Mouse (Mus musculus) splenic B cell, adult 2 months (primary cell): Measurements from ENCODE around the gene Ncor2.

ENCODE experiments used
- DNase-seq: peaks from one replicate; pipeline ENCODE4 v3.0.0-alpha.2; 2011; ENCODE audit warnings: low read depth, low spot score
- H3K27me3 ChIP-seq: 2 replicates; pipeline ENCODE4 v1.6.1; 2012; ENCODE audit warnings: mild to moderate bottlenecking, low read length, moderate library complexity, mixed read lengths; ENCODE audit not compliant: control insufficient read depth, poor library complexity, insufficient read depth, severe bottlenecking
- H3K36me3 ChIP-seq: 2 replicates; pipeline ENCODE4 v1.6.1; 2012; ENCODE audit warnings: mild to moderate bottlenecking, low read length, moderate library complexity, mixed read lengths; ENCODE audit not compliant: control insufficient read depth, poor library complexity, insufficient read depth, severe bottlenecking

Gene Ncor2

DNA sequence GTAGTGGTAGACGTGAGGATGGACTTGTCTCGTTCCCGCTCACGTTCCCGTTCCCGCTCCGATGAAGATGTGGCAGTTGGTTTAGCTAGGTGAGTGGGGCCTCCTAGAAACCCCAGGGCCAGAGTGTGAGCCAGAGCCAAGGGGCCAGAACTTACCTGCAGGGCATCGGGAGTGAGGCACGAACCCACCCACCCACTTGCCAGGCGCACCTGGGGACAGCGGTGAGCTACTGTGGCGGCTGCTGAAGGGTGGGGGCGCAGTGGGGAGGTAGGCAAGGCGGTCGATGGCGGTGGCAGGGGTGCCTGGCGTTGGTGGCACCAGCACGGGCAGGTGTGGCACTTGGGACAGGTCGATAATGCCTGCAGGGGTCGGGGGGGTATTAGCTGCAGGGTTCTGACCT lies 150.1 kb downstream of the Ncor2 start:
- no peak for DNase-seq
- H3K36me3 ChIP-seq = peaks cover 16% of the 10 kb centered on the region
- H3K27me3 ChIP-seq = no peaks in the 10 kb centered on the region

DNA sequence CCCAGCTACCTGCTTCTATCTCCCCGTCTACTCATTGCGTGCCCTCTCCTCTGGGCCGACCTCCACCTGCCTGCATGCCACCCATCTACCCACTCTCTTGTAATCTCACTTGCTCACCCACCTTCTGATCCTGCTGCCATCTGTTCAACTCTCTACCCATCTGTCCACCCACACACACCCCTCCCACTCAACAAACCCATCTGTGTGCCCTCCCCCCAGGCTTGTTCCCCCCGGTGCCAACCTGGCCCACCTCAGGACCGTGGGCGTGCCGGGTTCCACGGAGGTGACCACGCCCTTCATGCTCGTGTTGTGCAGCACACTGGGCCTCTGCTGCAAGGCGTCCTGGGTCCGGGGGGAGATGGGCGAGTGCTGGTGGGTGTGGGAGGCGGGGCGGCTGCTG lies 150.6 kb downstream of the Ncor2 start:
- DNase-seq = no peak
- Histone ChIP-seq H3K36me3 (peaks cover 14% of the 10 kb centered on the region), H3K27me3 (no peaks in the 10 kb centered on the region)

DNA sequence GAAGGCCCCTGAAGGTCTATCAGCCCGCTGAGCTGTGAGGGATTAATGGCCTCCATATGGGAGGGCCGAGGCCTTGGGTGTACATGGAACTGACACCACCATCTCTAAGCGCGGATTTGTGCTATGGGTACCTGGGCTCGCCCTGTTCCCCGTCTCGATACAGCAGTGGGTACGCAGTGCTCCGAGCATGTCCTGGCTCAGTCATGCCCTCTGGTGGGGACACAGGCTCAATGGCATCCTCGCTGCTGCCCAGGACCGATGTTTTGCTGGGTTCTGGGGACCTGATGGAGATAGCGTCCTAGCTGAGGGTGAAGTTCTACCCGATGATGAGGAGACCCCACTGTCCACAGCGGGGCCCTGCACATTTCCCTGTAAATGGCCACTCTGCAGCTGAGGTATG lies 155.0 kb downstream of the Ncor2 start:
- peak; percentile 20 for DNase-seq

DNA sequence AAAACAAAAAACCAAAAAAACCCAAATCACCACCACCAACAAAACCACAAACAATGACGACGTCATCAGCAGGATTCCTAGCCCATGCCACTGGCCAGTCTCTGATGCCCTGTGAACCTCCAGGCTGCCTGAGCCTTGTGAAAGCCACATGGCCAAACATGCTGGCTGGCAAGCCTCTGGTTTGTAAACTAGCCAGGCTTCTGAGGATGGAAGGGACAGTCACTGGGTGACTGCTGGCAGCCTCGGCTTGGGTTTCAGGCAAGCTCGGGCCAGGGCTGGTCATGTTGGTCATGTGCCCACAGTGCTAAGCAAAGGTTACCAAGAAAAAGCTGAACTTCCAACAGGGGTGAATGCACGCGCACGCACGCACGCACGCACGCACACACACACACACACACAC lies 157.7 kb downstream of the Ncor2 start:
- DNase-seq = no peak
- Histone ChIP-seq H3K27me3 (no peaks in the 10 kb centered on the region), H3K36me3 (peaks cover 9% of the 10 kb centered on the region)

More for the DNA sequence above, 155.0 kb downstream of the Ncor2 start:
- Histone ChIP-seq H3K27me3 (no peaks in the 10 kb centered on the region), H3K36me3 (peaks cover 17% of the 10 kb centered on the region)

DNA sequence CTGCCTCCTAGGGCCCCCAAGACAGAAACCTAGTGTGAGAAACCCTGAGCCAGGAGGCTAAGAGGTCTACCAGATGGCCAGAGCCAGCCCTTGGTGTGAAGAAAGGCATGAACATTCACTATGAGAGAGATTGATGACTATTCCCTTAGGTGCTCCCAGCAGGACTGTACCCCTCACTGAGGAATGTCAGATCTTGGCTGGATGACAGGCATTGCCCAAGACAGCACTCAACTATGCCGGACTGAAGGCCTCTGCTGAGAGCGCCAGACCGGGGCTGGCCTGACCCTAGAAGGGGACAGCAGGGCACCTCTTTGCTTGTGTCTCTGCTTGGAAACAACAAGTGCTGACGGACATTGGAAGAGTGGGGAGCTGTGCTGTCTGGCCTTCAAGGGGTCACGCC lies 159.9 kb downstream of the Ncor2 start:
- Histone ChIP-seq H3K27me3 (no peaks in the 10 kb centered on the region), H3K36me3 (peaks cover 5% of the 10 kb centered on the region)
- no peak for DNase-seq

DNA sequence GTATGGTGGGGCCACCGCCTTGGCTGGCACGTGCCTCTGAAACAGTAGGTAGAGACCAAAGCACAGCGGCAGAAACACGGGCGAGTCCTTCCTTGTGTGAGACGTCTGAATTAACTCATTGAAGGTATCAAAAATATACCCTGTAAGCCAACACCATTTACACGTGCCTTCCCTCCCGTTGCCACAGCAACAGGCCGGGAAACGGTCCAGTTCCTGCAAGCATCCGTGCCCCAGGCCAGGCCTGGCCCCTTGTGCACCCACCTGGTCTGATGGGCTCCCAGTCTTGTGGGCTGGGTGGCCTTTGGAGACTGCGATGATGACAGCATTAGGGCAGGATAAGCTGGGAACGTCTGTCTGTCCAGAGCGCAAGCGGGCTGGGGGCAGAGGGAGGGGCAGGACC lies 161.7 kb downstream of the Ncor2 start:
- peaks cover 5% of the 10 kb centered on the region for H3K36me3 ChIP-seq
- no peaks in the 10 kb centered on the region for H3K27me3 ChIP-seq
- no peak for DNase-seq

DNA sequence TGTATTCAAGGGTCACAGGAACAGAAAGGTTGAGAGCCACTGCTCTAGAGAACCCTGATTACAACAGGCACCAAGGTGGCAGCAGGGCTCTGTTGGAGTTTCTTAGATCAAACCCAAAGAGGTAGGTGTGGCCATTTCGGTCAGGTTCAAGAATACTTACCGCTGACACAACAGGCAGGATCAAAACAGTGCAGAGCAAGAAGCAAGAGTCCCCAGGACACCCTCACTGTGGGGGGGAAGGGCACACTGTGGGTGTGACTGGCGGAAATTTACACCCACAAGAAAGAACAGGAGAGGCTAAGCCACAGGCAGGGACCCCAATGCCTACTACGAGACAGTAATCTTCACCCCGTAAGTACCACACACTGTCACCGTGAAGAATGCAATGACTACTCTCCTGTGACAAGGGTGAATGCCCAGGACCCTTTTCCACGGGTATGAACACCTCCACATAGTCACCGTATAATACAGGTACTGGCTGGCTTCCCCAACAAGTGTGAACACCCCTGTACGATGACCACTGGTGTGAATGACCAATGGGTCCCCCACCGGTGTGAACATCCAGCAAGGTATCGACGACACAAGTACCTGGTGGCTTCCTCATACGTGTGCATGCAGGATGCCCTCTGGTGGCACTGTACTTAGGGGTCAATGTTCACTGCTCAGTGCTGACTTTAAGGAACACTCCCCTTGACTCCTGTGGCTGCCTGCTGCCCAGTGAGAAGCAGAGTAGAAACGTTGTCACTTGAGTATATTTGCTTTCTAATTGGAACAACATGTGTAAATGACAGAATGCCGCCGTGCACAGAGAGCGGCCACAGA lies 162.4 kb downstream of the Ncor2 start:
- DNase-seq = no peak
- Histone ChIP-seq H3K27me3 (no peaks in the 10 kb centered on the region), H3K36me3 (peaks cover 5% of the 10 kb centered on the region)

DNA sequence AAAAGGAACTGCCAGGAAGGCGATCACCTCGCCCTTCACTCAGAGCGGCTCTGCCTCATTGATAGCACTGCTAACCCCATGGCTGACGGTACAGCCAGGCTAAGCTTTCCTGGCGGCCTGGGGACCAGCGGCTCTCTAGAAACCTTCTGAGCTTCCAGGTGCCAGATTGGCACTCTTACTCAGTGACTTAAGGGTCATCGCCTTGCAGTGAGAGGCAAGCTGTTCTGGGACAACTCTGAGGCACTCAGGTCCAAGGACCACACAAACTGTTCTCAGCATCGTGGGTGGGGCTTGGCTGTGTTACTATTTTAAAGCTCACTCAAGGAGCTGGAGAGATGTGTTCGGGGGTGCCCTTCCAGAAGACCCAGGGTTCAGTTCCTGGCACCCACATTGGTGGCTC lies 163.4 kb downstream of the Ncor2 start:
- no peaks in the 10 kb centered on the region for H3K27me3 ChIP-seq
- no peak for DNase-seq
- H3K36me3 ChIP-seq = peaks cover 2% of the 10 kb centered on the region; the same call in 1 of the 2 replicates

DNA sequence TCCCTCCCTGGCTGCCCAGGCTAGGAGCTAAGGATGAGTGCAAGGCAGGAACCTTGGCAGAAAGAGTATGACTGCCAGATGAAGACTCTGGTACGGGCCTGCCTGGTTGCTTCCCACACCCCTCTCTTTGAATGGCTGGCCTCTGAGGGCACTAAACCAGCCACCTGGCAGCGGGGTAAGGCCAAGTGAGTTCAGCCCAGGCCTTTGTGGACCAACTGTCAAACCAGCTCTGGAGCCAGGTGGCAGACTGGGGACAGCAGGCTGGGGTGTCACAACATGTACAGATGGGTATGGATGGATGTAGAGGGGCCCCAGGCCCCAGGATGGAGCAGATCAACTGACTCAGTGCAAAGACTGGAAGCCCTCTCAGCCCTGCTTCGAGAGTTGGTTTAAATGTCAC lies 164.0 kb downstream of the Ncor2 start:
- no peak for DNase-seq
- Histone ChIP-seq H3K27me3 (no peaks in the 10 kb centered on the region), H3K36me3 (peaks cover 2% of the 10 kb centered on the region; the same call in 1 of the 2 replicates)

DNA sequence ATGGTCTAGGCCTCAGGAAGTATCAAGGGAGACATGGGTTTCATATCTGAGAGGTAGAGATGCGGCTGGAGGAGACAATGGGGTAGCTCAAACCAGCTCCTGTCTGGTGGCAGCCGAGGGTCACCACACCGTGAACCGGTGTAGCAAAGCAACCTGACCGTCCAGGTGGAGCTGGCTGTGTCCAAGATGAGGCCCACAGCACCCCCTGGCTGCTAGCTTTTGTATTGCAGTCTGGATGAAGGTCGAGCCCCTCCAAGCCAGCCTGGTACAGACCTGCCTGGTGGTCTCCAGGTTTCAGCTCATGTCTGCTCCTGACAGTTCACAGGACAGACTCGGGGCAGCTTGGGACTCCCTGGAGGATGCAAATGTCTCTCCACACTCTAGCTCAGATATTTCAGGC lies 164.5 kb downstream of the Ncor2 start:
- Histone ChIP-seq H3K36me3 (no peaks in the 10 kb centered on the region; the same call in 1 of the 2 replicates), H3K27me3 (no peaks in the 10 kb centered on the region)
- DNase-seq = peak; percentile 65

DNA sequence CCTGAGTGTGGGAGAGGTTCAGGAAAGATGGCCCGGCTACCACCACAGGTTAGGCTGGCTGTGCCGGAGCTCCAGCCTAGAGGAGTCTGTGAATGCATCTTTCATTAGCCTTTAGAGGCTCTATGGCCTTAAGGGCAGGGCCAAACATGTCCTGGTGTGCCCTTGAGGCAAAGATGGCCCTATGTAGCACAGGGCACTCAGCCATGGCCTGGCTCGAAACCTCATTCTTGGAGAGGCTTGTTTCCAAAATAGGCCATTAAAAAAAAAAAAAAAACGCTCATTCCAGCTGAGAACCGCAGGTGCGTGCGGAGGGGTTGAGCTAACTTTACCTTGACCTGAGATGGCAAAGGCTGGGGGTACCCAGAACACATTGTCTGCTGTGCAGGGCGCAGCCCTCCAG lies 167.4 kb downstream of the Ncor2 start:
- Histone ChIP-seq H3K36me3 (no peaks in the 10 kb centered on the region), H3K27me3 (no peaks in the 10 kb centered on the region)
- no peak for DNase-seq

DNA sequence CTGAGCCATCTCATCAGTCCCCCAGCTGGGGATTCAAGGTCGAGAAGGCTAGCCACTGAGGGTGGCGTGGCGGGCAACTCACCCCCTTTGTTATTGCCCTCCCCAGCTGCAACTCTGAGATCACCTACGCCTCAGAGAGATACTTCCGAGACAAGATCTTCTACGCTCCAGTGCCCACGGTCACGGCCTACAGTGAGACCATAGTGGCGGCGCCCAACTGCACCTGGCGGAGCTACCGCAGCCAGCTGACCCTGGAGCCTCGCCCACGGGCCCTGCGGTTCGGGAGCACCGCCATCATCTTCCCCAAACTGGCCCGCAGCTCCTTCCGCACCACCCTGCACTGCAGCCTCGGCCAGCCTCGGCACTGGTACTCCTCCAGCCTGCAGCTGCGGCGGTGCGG lies 167.9 kb downstream of the Ncor2 start:
- Histone ChIP-seq H3K36me3 (no peaks in the 10 kb centered on the region), H3K27me3 (no peaks in the 10 kb centered on the region)
- DNase-seq = peak; percentile 54

DNA sequence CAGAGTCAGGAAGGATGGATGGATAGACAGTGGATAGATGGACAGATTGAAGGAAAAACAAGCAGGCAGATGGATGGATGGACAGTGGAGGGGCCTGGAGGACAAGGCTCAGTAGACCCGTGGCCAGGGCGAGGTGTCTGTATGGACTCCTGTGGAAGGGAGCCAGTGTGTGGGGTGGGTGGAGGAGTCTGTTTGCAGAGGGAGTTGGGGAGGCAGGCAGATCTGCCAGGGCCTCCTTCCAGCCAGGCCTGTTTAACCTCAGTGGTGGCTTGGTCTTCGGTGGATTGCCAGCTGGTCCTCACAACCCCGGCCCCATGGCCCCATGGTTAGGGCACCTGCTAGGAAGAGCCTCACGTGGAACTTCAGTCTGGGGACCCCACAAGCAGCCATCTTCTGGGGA lies 172.1 kb downstream of the Ncor2 start:
- no peaks in the 10 kb centered on the region for H3K27me3 ChIP-seq
- no peak for DNase-seq
- no peaks in the 10 kb centered on the region for H3K36me3 ChIP-seq

DNA sequence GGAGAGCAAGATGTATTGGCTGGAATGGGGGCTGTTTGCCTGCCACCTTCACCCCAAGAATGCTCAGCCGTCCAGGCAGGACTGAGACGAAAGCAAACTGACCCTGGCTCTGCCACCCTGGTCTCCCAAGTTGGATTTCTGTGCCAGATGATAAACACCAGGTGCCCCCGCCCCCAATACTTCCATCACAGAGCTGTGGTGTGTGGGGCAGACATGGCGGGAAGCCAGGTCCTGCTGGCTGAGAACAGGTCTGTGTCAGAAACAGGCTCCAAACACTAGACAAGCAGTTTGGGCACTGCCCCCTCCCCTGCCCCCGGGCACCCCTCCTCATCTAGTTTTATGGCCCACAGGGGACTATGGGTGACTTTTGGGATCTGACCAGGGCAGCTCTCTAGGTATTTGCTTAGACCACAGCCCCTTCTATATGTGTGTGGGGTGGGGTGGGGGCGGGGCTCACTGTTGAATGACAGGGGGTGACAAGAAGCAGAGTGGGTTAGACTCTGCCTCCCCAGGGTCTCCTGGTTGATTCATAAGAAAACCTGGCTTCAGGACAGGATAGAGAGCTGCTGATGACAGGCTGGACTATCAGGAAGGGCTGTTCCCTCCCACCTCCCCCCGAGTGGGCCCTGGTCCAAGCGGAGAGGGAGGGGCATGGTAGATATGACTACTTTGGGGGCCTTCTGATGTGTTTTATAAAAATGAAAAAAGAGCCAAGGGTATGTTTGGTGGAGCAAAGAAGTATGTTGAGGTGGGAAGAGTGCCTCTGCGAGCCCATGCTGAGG lies 173.0 kb downstream of the Ncor2 start:
- DNase-seq = no peak
- H3K36me3 ChIP-seq = no peaks in the 10 kb centered on the region
- H3K27me3 ChIP-seq = no peaks in the 10 kb centered on the region

DNA sequence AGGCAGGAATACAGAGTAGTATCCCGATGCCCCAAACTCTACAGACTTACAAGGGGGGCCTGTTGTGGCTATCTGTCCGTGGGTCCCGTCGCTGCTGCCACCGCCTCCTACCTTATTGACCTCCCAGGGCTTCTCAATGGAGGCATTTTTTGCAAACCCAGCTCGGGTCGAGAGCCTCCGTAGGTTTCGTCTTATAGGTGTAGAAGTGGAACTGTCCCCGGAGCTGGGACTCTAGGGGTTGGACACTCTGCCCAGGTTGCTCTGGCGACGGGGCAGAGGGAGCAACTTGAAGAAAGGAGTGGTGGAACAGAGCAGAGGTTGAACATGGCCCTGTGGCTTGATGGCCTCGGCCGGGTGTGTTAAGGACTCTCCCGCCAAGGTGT lies 175.2 kb downstream of the Ncor2 start:
- Histone ChIP-seq H3K36me3 (no peaks in the 10 kb centered on the region), H3K27me3 (no peaks in the 10 kb centered on the region)
- DNase-seq = no peak
